Mouse (Mus musculus): ENCODE data around the gene Caprin2. TPM values are rescaled to one million over a fixed set of nuclear protein-coding genes. Genes with fewer than 3 reads are reported as not detected.
A peak's percentile ranks its signal among the peaks of the same experiment; 100 is the strongest.

Caprin2 gene
- polyA plus RNA-seq, 1 experiment from 2014 or later: 13.9 TPM

DNA sequence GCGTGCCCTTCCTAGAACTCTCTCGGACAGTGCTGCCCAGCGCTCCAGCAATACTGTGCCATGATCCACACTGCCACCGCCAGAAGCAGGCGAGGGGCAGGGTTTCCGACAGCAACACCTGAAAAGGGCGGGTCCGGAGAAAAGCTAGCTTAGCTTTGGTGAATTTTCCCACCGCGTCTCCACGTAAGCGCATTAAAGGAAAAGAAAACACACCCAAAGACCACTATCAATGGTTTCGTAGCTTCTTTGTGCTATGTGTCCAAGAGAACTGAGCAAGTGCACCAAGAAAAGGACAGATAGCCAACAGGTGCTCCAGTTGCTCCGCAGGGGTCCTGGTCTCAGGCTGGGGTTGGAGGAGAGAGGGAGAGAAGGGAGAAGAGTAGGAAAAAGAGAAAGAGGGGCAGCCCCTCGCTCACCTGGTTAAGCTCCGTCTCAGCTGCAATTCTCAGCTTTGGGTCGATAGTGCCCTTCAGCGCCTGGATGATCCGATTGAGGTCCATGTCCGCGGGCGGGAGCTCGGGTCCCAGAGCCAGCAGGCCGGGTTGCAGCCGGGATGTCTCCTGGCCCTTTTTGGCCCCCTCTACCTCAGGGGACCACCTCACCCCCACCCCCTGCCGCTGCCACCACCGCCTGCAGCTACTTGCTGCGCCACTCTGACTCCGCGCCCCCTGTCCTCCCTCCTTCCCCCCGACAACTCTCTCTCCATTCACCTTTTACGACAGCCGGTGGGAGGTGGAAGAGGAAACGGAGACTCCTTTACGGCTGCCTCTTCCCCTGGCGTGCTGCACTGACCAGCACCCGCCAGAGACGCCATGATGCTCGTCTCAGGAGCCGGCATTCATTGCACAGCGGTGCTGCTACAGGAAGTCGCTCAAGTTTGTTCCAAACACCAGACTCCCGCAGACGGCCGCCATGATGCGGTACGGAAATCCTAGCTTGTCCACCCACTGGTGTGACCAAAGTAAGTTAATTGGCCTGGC lies 65.0 kb downstream of the Caprin2 start, which contains the start of gene Ipo8:
TSS of gene Ipo8 (minus strand) at position 720 of the 980 bp plus-strand sequence.
- DNase-seq (ENCODE audit: low spot score): peak; percentile 98
- peak within 1 kb of the TSS; percentile 72 for H3K9ac ChIP-seq (replicated peaks; ENCODE audit: low read length)
- peak within 1 kb of the TSS; percentile 62 for H3K4me2 ChIP-seq (ENCODE audit: low read depth, low read length)
- H3K27me3 ChIP-seq (ENCODE audit: control insufficient read depth, insufficient read depth, low read length): no peaks in the 10 kb centered on the region
- ATAC-seq (replicated peaks; ENCODE audit: insufficient number of reproducible peaks, low FRiP score, low TSS enrichment, low read depth): peak; percentile 97
- no peaks in the 10 kb centered on the region for H3K9me3 ChIP-seq (replicated peaks; ENCODE audit: control insufficient read depth, low read length)
- peak within 1 kb of the TSS; percentile 82 for H3K4me3 ChIP-seq (ENCODE audit: low read depth, low read length)
- H3K4me1 ChIP-seq (ENCODE audit: control insufficient read depth, insufficient read depth, low read length): no peaks in the 10 kb centered on the region
- H3K27ac ChIP-seq (replicated peaks; ENCODE audit: low read depth, low read length): no peak within 1 kb of the TSS
- no peaks in the 10 kb centered on the region for H3K36me3 ChIP-seq (replicated peaks; ENCODE audit: control insufficient read depth, insufficient read depth, low read depth, low read length)
- WGBS: under 1% methylated on average over 47 of the region's 47 CpGs

DNA sequence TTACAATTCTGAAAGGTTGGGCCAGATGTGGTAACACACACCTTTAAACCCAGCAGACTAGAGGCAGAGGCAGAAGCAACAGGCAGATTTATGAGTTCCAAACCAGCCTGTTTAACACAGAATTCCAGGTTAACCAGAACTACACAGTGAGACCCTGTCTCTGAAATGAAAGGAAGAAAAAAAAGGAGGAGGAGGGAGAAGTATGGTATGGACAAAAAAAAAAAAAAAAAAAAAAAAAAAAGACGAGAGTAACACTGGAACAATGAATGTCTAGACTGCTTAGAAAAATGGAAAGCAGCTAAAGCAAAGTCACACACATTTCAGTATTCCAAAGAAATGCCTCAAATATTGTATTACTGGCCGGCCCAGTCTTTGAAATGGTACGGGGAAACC lies 65.7 kb downstream of the Caprin2 start:
- ATAC-seq (replicated peaks; ENCODE audit: insufficient number of reproducible peaks, low FRiP score, low TSS enrichment, low read depth) (no peak), DNase-seq (ENCODE audit: low spot score) (no peak)
- Histone ChIP-seq H3K27me3 (ENCODE audit: control insufficient read depth, insufficient read depth, low read length) (no peaks in the 10 kb centered on the region), H3K4me1 (ENCODE audit: control insufficient read depth, insufficient read depth, low read length) (no peaks in the 10 kb centered on the region), H3K4me2 (ENCODE audit: low read depth, low read length) (peak overlapping the region; percentile 62), H3K36me3 (replicated peaks; ENCODE audit: control insufficient read depth, insufficient read depth, low read depth, low read length) (no peaks in the 10 kb centered on the region), H3K4me3 (ENCODE audit: low read depth, low read length) (peak overlapping the region; percentile 82), H3K9ac (replicated peaks; ENCODE audit: low read length) (peak overlapping the region; percentile 72), H3K9me3 (replicated peaks; ENCODE audit: control insufficient read depth, low read length) (no peaks in the 10 kb centered on the region), H3K27ac (replicated peaks; ENCODE audit: low read depth, low read length) (no peak overlapping the region)
- WGBS: 6% methylated on average over 3 of the region's 3 CpGs

DNA sequence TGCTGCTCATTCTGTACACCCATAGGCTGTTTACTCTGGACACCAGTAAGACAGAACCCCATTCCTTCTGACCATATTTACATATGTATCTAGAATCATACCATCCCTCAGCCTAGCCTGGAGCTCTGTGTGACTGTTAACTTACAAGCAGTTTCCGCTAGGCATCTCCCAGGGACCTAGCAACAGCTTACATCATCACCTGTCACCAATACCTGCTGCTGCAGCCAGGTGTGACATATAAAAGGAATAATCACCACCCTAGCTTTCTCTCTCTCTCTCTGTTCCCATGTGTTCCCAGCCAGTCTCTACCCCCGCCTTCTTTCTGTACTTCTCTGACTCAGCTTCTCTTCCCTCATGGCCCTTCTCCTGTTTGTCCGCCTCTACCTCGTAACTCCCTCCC lies 69.9 kb downstream of the Caprin2 start:
- H3K9ac ChIP-seq (replicated peaks; ENCODE audit: low read length): no peak overlapping the region
- no peaks in the 10 kb centered on the region for H3K9me3 ChIP-seq (replicated peaks; ENCODE audit: control insufficient read depth, low read length)
- DNase-seq (ENCODE audit: low spot score) (no peak), ATAC-seq (replicated peaks; ENCODE audit: insufficient number of reproducible peaks, low FRiP score, low TSS enrichment, low read depth) (no peak)
- H3K36me3 ChIP-seq (replicated peaks; ENCODE audit: control insufficient read depth, insufficient read depth, low read depth, low read length): no peaks in the 10 kb centered on the region
- no peaks in the 10 kb centered on the region for H3K4me1 ChIP-seq (ENCODE audit: control insufficient read depth, insufficient read depth, low read length)
- no peaks in the 10 kb centered on the region for H3K27me3 ChIP-seq (ENCODE audit: control insufficient read depth, insufficient read depth, low read length)
- H3K4me3 ChIP-seq (ENCODE audit: low read depth, low read length): no peak overlapping the region
- H3K27ac ChIP-seq (replicated peaks; ENCODE audit: low read depth, low read length): no peak overlapping the region
- WGBS: 92% methylated on average over 4 of the region's 4 CpGs
- no peak overlapping the region for H3K4me2 ChIP-seq (ENCODE audit: low read depth, low read length)

DNA sequence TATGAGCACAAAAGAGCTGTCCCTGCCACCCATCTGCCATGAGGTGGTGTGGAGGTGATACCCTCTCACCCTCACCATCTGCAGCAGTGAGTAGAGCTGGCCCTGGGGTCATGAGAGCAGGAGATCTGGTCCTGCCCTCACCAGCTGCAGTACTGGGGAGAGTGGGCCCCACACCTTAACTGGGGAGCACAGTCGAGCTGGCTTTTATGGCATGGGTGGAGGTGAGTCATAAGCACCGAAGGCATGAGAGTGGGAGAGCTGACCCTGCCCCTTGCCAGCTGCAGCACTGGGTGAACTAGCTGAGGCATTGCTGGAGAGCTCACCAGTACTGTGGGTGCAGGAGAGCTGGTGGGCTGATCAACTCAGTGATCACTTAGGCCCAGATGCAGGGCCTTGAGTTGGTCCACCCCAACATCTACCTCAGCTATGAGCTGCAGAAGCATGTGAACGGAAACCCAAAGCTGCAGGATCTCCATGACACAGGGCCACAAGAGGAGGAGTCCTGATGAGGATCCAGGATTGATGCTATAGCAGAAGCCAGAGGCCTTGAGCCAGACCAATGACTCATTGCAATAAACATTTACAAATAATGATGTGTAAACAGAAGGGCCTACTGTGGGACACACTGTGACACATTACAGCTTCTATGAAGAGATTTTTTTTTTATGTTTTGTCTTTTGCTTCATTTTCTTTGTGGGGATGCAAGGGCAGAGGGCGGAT lies 77.3 kb downstream of the Caprin2 start:
- Histone ChIP-seq H3K4me2 (ENCODE audit: low read depth, low read length) (no peak overlapping the region), H3K9ac (replicated peaks; ENCODE audit: low read length) (no peak overlapping the region), H3K27ac (replicated peaks; ENCODE audit: low read depth, low read length) (no peak overlapping the region), H3K4me3 (ENCODE audit: low read depth, low read length) (no peak overlapping the region), H3K4me1 (ENCODE audit: control insufficient read depth, insufficient read depth, low read length) (no peaks in the 10 kb centered on the region), H3K27me3 (ENCODE audit: control insufficient read depth, insufficient read depth, low read length) (no peaks in the 10 kb centered on the region), H3K36me3 (replicated peaks; ENCODE audit: control insufficient read depth, insufficient read depth, low read depth, low read length) (no peaks in the 10 kb centered on the region), H3K9me3 (replicated peaks; ENCODE audit: control insufficient read depth, low read length) (no peaks in the 10 kb centered on the region)
- DNase-seq (ENCODE audit: low spot score) (no peak), ATAC-seq (replicated peaks; ENCODE audit: insufficient number of reproducible peaks, low FRiP score, low TSS enrichment, low read depth) (no peak)
- 84% methylated on average over 4 of the region's 4 CpGs for WGBS

DNA sequence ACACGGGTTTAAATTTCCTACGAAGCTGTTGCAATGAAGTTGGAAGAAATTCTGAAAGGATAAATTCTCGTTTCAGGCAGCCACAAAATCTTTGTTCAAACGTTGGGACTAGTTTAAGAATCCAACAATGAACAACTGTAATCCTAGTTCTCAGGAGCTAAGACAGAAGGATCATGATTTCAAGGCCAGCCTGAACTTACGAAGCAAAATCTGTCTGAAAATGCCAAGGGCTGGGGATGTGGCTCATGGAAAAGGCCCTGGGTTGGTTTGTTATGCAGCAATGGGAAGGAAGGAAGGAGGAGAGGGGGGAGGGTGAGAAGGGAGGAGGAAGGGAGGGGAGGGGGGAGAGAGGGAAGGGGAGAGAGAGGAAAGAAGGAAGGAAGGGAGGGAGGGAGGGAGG lies 79.3 kb downstream of the Caprin2 start:
- no peak overlapping the region for H3K4me2 ChIP-seq (ENCODE audit: low read depth, low read length)
- no peaks in the 10 kb centered on the region for H3K4me1 ChIP-seq (ENCODE audit: control insufficient read depth, insufficient read depth, low read length)
- no peaks in the 10 kb centered on the region for H3K36me3 ChIP-seq (replicated peaks; ENCODE audit: control insufficient read depth, insufficient read depth, low read depth, low read length)
- ATAC-seq (replicated peaks; ENCODE audit: insufficient number of reproducible peaks, low FRiP score, low TSS enrichment, low read depth) (no peak), DNase-seq (ENCODE audit: low spot score) (no peak)
- H3K4me3 ChIP-seq (ENCODE audit: low read depth, low read length): no peak overlapping the region
- H3K9me3 ChIP-seq (replicated peaks; ENCODE audit: control insufficient read depth, low read length): no peaks in the 10 kb centered on the region
- H3K9ac ChIP-seq (replicated peaks; ENCODE audit: low read length): no peak overlapping the region
- H3K27ac ChIP-seq (replicated peaks; ENCODE audit: low read depth, low read length): no peak overlapping the region
- H3K27me3 ChIP-seq (ENCODE audit: control insufficient read depth, insufficient read depth, low read length): no peaks in the 10 kb centered on the region
- WGBS: 88% methylated on average over 5 of the region's 5 CpGs

DNA sequence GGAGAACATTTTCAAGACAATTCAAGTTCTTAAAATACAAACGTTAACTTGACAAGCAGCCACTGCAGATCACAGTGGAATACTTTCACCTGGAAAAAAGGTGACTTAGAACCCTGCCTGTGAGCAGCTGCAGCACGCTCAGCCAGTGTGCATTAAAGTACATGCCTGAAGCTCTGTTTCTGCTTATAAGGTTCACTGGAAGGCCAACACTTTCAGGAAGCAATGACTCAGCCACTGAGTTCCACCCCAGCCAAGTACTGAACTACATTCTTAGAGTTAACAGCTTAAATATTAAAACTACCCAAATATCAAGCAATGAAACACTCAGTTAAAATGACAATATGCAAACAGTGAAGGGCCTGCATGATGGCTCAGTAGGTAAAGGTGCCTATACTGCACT lies 84.9 kb downstream of the Caprin2 start:
- no peak overlapping the region for H3K27ac ChIP-seq (replicated peaks; ENCODE audit: low read depth, low read length)
- DNase-seq (ENCODE audit: low spot score) (no peak), ATAC-seq (replicated peaks; ENCODE audit: insufficient number of reproducible peaks, low FRiP score, low TSS enrichment, low read depth) (no peak)
- 87% methylated on average over 2 of the region's 2 CpGs for WGBS
- H3K4me1 ChIP-seq (ENCODE audit: control insufficient read depth, insufficient read depth, low read length): no peaks in the 10 kb centered on the region
- H3K36me3 ChIP-seq (replicated peaks; ENCODE audit: control insufficient read depth, insufficient read depth, low read depth, low read length): no peaks in the 10 kb centered on the region; the same call in none of the 2 replicates
- no peak overlapping the region for H3K4me2 ChIP-seq (ENCODE audit: low read depth, low read length)
- H3K9me3 ChIP-seq (replicated peaks; ENCODE audit: control insufficient read depth, low read length): no peaks in the 10 kb centered on the region
- no peak overlapping the region for H3K9ac ChIP-seq (replicated peaks; ENCODE audit: low read length)
- no peaks in the 10 kb centered on the region for H3K27me3 ChIP-seq (ENCODE audit: control insufficient read depth, insufficient read depth, low read length)
- no peak overlapping the region for H3K4me3 ChIP-seq (ENCODE audit: low read depth, low read length)

DNA sequence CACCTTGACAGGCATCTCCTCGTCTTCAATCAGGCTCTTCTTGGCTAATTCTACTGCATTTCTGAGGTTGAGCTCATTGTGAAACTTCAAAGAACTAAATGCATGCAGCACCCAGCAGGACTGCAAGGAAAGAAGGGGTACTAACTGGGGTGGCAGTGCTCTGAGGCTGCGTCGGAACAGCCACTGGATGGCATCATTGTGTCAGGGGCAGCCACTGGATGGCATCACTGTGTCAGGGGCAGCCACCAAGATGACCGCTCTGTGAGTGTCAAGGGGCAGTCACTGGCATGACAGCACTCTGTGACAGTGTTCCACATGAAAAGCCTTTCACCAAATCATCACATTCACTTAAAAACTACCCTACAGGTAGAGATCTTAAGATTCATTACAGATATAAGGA lies 96.3 kb downstream of the Caprin2 start:
- peaks cover 4% of the 10 kb centered on the region; the same call in 1 of the 2 replicates for H3K36me3 ChIP-seq (replicated peaks; ENCODE audit: control insufficient read depth, insufficient read depth, low read depth, low read length)

DNA sequence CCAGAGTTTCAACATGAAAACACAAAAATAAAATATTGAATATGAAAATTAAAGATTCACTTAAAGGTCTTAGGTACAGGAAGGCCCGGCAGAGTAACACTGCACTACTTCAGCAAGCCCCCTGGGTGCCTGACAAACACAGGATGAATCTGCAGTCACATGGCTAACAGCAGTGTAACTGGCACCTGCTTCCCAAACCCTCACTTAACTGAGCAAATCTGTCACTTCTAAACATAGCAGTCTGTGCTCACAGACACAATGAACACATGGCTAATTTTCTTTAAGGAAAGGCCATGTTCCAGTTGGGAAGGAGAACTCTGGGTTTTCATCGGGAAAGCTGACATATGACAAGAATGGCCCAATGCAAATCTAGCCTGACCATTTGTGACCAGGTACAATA lies 100.9 kb downstream of the Caprin2 start:
- Histone ChIP-seq H3K9ac (replicated peaks; ENCODE audit: low read length) (no peak overlapping the region), H3K4me3 (ENCODE audit: low read depth, low read length) (no peak overlapping the region), H3K4me1 (ENCODE audit: control insufficient read depth, insufficient read depth, low read length) (no peaks in the 10 kb centered on the region), H3K27me3 (ENCODE audit: control insufficient read depth, insufficient read depth, low read length) (no peaks in the 10 kb centered on the region), H3K36me3 (replicated peaks; ENCODE audit: control insufficient read depth, insufficient read depth, low read depth, low read length) (peaks cover 4% of the 10 kb centered on the region; the same call in 1 of the 2 replicates), H3K4me2 (ENCODE audit: low read depth, low read length) (no peak overlapping the region), H3K9me3 (replicated peaks; ENCODE audit: control insufficient read depth, low read length) (no peaks in the 10 kb centered on the region), H3K27ac (replicated peaks; ENCODE audit: low read depth, low read length) (no peak overlapping the region)
- ATAC-seq (replicated peaks; ENCODE audit: insufficient number of reproducible peaks, low FRiP score, low TSS enrichment, low read depth) (no peak), DNase-seq (ENCODE audit: low spot score) (no peak)
- 92% methylated on average over 2 of the region's 2 CpGs for whole genome bisulfite sequencing

More for the DNA sequence above, 96.3 kb downstream of the Caprin2 start:
- ATAC-seq (replicated peaks; ENCODE audit: insufficient number of reproducible peaks, low FRiP score, low TSS enrichment, low read depth): no peak
- Histone ChIP-seq H3K9ac (replicated peaks; ENCODE audit: low read length) (no peak overlapping the region), H3K27me3 (ENCODE audit: control insufficient read depth, insufficient read depth, low read length) (no peaks in the 10 kb centered on the region), H3K4me3 (ENCODE audit: low read depth, low read length) (no peak overlapping the region), H3K4me1 (ENCODE audit: control insufficient read depth, insufficient read depth, low read length) (no peaks in the 10 kb centered on the region), H3K27ac (replicated peaks; ENCODE audit: low read depth, low read length) (no peak overlapping the region), H3K4me2 (ENCODE audit: low read depth, low read length) (no peak overlapping the region), H3K9me3 (replicated peaks; ENCODE audit: control insufficient read depth, low read length) (no peaks in the 10 kb centered on the region)
- 89% methylated on average over 4 of the region's 4 CpGs for WGBS
- DNase-seq (ENCODE audit: low spot score): no peak
